Mouse (Mus musculus): Measurements from ENCODE around the gene Ajm1.

DNA sequence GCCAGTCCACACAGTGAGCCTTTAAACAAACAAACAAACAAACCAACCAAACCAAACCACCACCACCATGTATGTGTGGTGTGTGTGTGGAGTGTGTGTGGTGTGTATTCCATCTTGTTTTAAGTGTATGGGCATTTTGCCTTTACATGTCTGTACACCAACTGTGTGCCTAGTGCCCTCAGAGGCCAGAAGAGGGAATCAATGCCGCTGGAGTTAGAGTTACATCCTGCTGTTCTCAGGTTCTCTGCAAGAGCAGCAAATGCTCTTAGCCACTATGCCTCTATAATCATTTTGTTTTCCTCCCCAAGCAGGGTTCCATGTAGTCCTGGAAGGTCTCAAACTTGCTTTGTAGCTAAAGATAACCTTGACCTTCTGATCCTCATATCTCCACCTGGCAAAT lies 25.3 kb downstream of the Ajm1 start:
- TF ChIP-seq CTCF (IDR thresholded peaks at IDR 0.05; ENCODE audit: low read depth, low read length) (no peak), POLR2A (IDR thresholded peaks at IDR 0.05; ENCODE audit: extremely low read depth, insufficient read depth, low read length) (no peak)

Measured in liver, adult 2 months (tissue).